Mouse (Mus musculus) megakaryocyte, adult 5-6 weeks (primary cell): Measurements from ENCODE around the gene Ttc4. TPM values are rescaled to one million over a fixed set of nuclear protein-coding genes. Genes with fewer than 3 reads are reported as not detected.

ENCODE experiments used
- ATAC-seq: 2 replicates; pipeline ENCODE4 v1.8.0; 2016; ENCODE audit warnings: mild to moderate bottlenecking, inconsistent platforms; ENCODE audit not compliant: poor library complexity, severe bottlenecking
- total RNA-seq, 2 experiments: library from RNA; stranded (forward) in 1 of 2; stranded (reverse) in 1 of 2; fragments of 153-499, 151-499 nt in 1 of 2; fragments of 221-1000, 200-1000 nt in 1 of 2; gene quantifications; 2 replicates each; pipeline versions ENCODE4 v1.2.3 to v1.2.4; 2015 to 2017

Ttc4 gene
- total RNA-seq, 2 experiments from 2014 or later: 18.2 to 21.9 TPM

- ATAC-seq: no peak
These were observed 26.2 kb downstream of the Ttc4 start for GRCm38 (mm10) chr4:106652546-106652945.

- ATAC-seq: peak; percentile 99
These were observed 27.8 kb downstream of the Ttc4 start, which contains the start of gene Pars2 for GRCm38 (mm10) chr4:106650833-106651527. Pars2 (plus strand) TSS chr4:106651069.

GRCm38 (mm10) chr4:106647137-106647536 is 31.6 kb downstream of the Ttc4 start:
- ATAC-seq: no peak

- ATAC-seq: no peak
These were observed 32.9 kb downstream of the Ttc4 start for GRCm38 (mm10) chr4:106645797-106646196.

- no peak for ATAC-seq
These were observed 34.5 kb downstream of the Ttc4 start for GRCm38 (mm10) chr4:106644218-106644610.

- ATAC-seq: no peak
These were observed 35.1 kb downstream of the Ttc4 start for GRCm38 (mm10) chr4:106643483-106644217.

- ATAC-seq: no peak
These were observed 44.7 kb downstream of the Ttc4 start for GRCm38 (mm10) chr4:106634086-106634479.

- no peak for ATAC-seq
These were observed 45.3 kb downstream of the Ttc4 start for GRCm38 (mm10) chr4:106633281-106634085.

- no peak for ATAC-seq
These were observed 46.4 kb downstream of the Ttc4 start for GRCm38 (mm10) chr4:106632313-106632712.

GRCm38 (mm10) chr4:106630333-106631220 is 48.2 kb downstream of the Ttc4 start:
- 0 out of 2 replicates have a peak, but pooled peaks have one; percentile 49 for ATAC-seq

- ATAC-seq: no peak
These were observed 49.4 kb downstream of the Ttc4 start for GRCm38 (mm10) chr4:106629374-106629773.

GRCm38 (mm10) chr4:106628650-106629360 is 49.9 kb downstream of the Ttc4 start:
- ATAC-seq: no peak

- no peak for ATAC-seq
These were observed 50.9 kb downstream of the Ttc4 start for GRCm38 (mm10) chr4:106627809-106628208.

GRCm38 (mm10) chr4:106624271-106624670 is 54.5 kb downstream of the Ttc4 start:
- no peak for ATAC-seq

- ATAC-seq: no peak
These were observed 56.0 kb downstream of the Ttc4 start for GRCm38 (mm10) chr4:106622712-106623111.

GRCm38 (mm10) chr4:106622030-106622493 is 56.7 kb downstream of the Ttc4 start, which contains the start of gene Ttc22:
Ttc22 (plus strand) TSS chr4:106622432.
- no peak for ATAC-seq

GRCm38 (mm10) chr4:106621428-106621827 is 57.3 kb downstream of the Ttc4 start:
- ATAC-seq: no peak

- ATAC-seq: no peak
These were observed 59.8 kb downstream of the Ttc4 start for GRCm38 (mm10) chr4:106618898-106619297.

- ATAC-seq: no peak
These were observed 61.7 kb downstream of the Ttc4 start, which contains the start of gene Lexm for GRCm38 (mm10) chr4:106617056-106617455. Lexm (minus strand) TSS chr4:106617241.
